ENCODE assay signal across 15 mouse cellular contexts in genomic region chr2:73779796-73780195, GRCm38 (mm10). TPM values are rescaled to one million over a fixed set of nuclear protein-coding genes. Genes with fewer than 3 reads are reported as not detected.
DNase-seq lines count a peak whose midpoint lies in the region; ATAC-seq and TF ChIP-seq lines count a peak whose summit lies in the region.
"Had no signal": no experiment of that assay in that cellular context is flagged by ENCODE, and none has a peak within 500 bp of the region (broad histone marks: within the 10 kb centered on the region; RNA-seq: fewer than 3 reads in every experiment).

No protein-coding gene starts in this region.

- TF ChIP-seq EP300 in MEL (IDR thresholded peaks at IDR 0.05; ENCODE audit: low read depth in 1 of 2, low read length in 2 of 2) = peak in 1 of 2 experiments; percentile 56; a peak in 1 of 4 replicates

- no peak for TF ChIP-seq POLR2A in MEL (IDR thresholded peaks at IDR 0.05; ENCODE audit: control insufficient read depth in 1 of 2, insufficient read depth in 1 of 2, low read depth in 1 of 2, low read length in 2 of 2, poor library complexity in 1 of 2)

- ATAC-seq in hindbrain, embryonic 15.5 days (ENCODE audit: low FRiP score, low read depth) = no peak
- ATAC-seq in hindbrain, embryonic 13.5 days (ENCODE audit: low FRiP score) = no peak
- ATAC-seq in midbrain, embryonic 15.5 days (replicated peaks) = no peak
- ATAC-seq in megakaryocyte-erythroid progenitor cell, adult 5-6 weeks (replicated peaks; ENCODE audit: low FRiP score, low TSS enrichment, poor library complexity, severe bottlenecking) = no peak

- H3K9ac ChIP-seq in hindbrain, embryonic 15.5 days = no peak overlapping the region
- no peak overlapping the region for H3K9ac ChIP-seq in hindbrain, embryonic 13.5 days
- H3K9ac ChIP-seq in MEL (ENCODE audit: control insufficient read depth, low read depth, low read length, poor library complexity, severe bottlenecking) = no peak overlapping the region
- H3K9ac ChIP-seq in midbrain, embryonic 15.5 days = no peak overlapping the region
- H3K9ac ChIP-seq: embryonic facial prominence, embryonic 12.5 days; limb, embryonic 15.5 days had no signal

- DNase-seq in MEL (ENCODE audit: low read depth, low spot score) = peak; percentile 78
- DNase-seq in MN1 (ENCODE audit: low spot score) = peak; percentile 83
- DNase-seq in kidney, postnatal 25 days = no peak
- DNase-seq: kidney, adult 18-20 months; kidney, postnatal 14 days; right cerebral cortex, postnatal 14 days; thymus, postnatal 14 days had no signal

- 0 out of 2 replicates have a peak overlapping the region, but pooled peaks have one; percentile 11 for H3K4me2 ChIP-seq in hindbrain, embryonic 15.5 days
- no peak overlapping the region for H3K4me2 ChIP-seq in hindbrain, embryonic 13.5 days
- 0 out of 2 replicates have a peak overlapping the region, but pooled peaks have one; percentile 16 for H3K4me2 ChIP-seq in midbrain, embryonic 15.5 days
- H3K4me2 ChIP-seq: embryonic facial prominence, embryonic 12.5 days; limb, embryonic 15.5 days had no signal

- H3K9me3 ChIP-seq in hindbrain, embryonic 15.5 days = no peaks in the 10 kb centered on the region
- H3K9me3 ChIP-seq in hindbrain, embryonic 13.5 days = peaks cover 3% of the 10 kb centered on the region; the same call in 1 of the 2 replicates
- no peaks in the 10 kb centered on the region for H3K9me3 ChIP-seq in MEL (replicated peaks; ENCODE audit: insufficient read depth, low read length)
- H3K9me3 ChIP-seq in midbrain, embryonic 15.5 days = no peaks in the 10 kb centered on the region
- H3K9me3 ChIP-seq: embryonic facial prominence, embryonic 12.5 days; limb, embryonic 15.5 days had no signal

- peak overlapping the region; percentile 45; the same call in 1 of the 2 replicates for H3K27ac ChIP-seq in hindbrain, embryonic 15.5 days (replicated peaks)
- no peak overlapping the region for H3K27ac ChIP-seq in hindbrain, embryonic 13.5 days
- no peak overlapping the region for H3K27ac ChIP-seq in MEL (ENCODE audit: control insufficient read depth, low read depth, low read length)
- H3K27ac ChIP-seq in midbrain, embryonic 15.5 days = no peak overlapping the region
- H3K27ac ChIP-seq: embryonic facial prominence, embryonic 12.5 days; limb, embryonic 15.5 days; stomach, postnatal 0 days had no signal

- WGBS in hindbrain, embryonic 15.5 days = 30% methylated on average over 7 of the region's 7 CpGs
- 43% methylated on average over 7 of the region's 7 CpGs for WGBS in hindbrain, embryonic 13.5 days
- whole genome bisulfite sequencing in midbrain, embryonic 15.5 days = 28% methylated on average over 7 of the region's 7 CpGs

- no peak for TF ChIP-seq CTCF in MEL (IDR thresholded peaks at IDR 0.05 in 2 of 3, conservative IDR thresholded peaks at IDR 0.05 in 1 of 3; ENCODE audit: control insufficient read depth in 1 of 3, insufficient read depth in 1 of 3, low read depth in 2 of 3, low read length in 3 of 3, poor library complexity in 1 of 3, severe bottlenecking in 1 of 3)

- TF ChIP-seq RAD21 in MEL (IDR thresholded peaks at IDR 0.05; ENCODE audit: low read depth, low read length) = no peak

- no peaks in the 10 kb centered on the region for H3K36me3 ChIP-seq in hindbrain, embryonic 15.5 days
- no peaks in the 10 kb centered on the region for H3K36me3 ChIP-seq in hindbrain, embryonic 13.5 days
- peaks cover 0 to 11% of the 10 kb centered on the region in 2 experiments; a peak in 2 of 4 replicates for H3K36me3 ChIP-seq in MEL (ENCODE audit: control insufficient read depth in 1 of 2, insufficient read depth in 2 of 2, low read length in 2 of 2)
- no peaks in the 10 kb centered on the region for H3K36me3 ChIP-seq in midbrain, embryonic 15.5 days (replicated peaks)
- H3K36me3 ChIP-seq: embryonic facial prominence, embryonic 12.5 days; limb, embryonic 15.5 days had no signal

- H3K4me3 ChIP-seq in hindbrain, embryonic 15.5 days = no peak overlapping the region
- H3K4me3 ChIP-seq in hindbrain, embryonic 13.5 days = no peak overlapping the region
- H3K4me3 ChIP-seq in MEL (ENCODE audit: control insufficient read depth in 1 of 2, insufficient read depth in 1 of 2, low read depth in 2 of 2, low read length in 2 of 2) = no peak overlapping the region
- no peak overlapping the region for H3K4me3 ChIP-seq in midbrain, embryonic 15.5 days
- H3K4me3 ChIP-seq: embryonic facial prominence, embryonic 12.5 days; limb, embryonic 15.5 days had no signal

- no peaks in the 10 kb centered on the region; the same call in 1 of the 2 replicates for H3K79me2 ChIP-seq in MEL (ENCODE audit: control insufficient read depth, insufficient read depth, low read length, poor library complexity)

- peaks cover 25% of the 10 kb centered on the region for H3K4me1 ChIP-seq in hindbrain, embryonic 15.5 days (replicated peaks)
- H3K4me1 ChIP-seq in hindbrain, embryonic 13.5 days (replicated peaks) = peaks cover 27% of the 10 kb centered on the region
- peaks cover 8 to 17% of the 10 kb centered on the region in 2 experiments; a peak in 3 of 4 replicates for H3K4me1 ChIP-seq in MEL (ENCODE audit: control insufficient read depth in 1 of 2, insufficient read depth in 2 of 2, low read length in 2 of 2)
- H3K4me1 ChIP-seq in midbrain, embryonic 15.5 days = peaks cover 17% of the 10 kb centered on the region; the same call in 1 of the 2 replicates
- H3K4me1 ChIP-seq: embryonic facial prominence, embryonic 12.5 days; limb, embryonic 15.5 days had no signal

- H3K27me3 ChIP-seq in hindbrain, embryonic 15.5 days = no peaks in the 10 kb centered on the region
- no peaks in the 10 kb centered on the region for H3K27me3 ChIP-seq in hindbrain, embryonic 13.5 days
- H3K27me3 ChIP-seq in MEL (ENCODE audit: control insufficient read depth in 1 of 2, insufficient read depth in 2 of 2, low read length in 2 of 2) = peaks cover 2 to 5% of the 10 kb centered on the region in 2 experiments; a peak in 1 of 4 replicates
- H3K27me3 ChIP-seq in midbrain, embryonic 15.5 days (replicated peaks) = peaks cover 3% of the 10 kb centered on the region; the same call in 1 of the 2 replicates
- H3K27me3 ChIP-seq: embryonic facial prominence, embryonic 12.5 days had no signal

TF ChIP-seq in MEL, 35 proteins besides CTCF, POLR2A, EP300 and RAD21 (continues in another document):
- TF ChIP-seq JUND (IDR thresholded peaks at IDR 0.05; ENCODE audit: low read depth, low read length) (no peak), MAZ (IDR thresholded peaks at IDR 0.05; ENCODE audit: low read depth, low read length) (no peak), POLR2AphosphoS5 (IDR thresholded peaks at IDR 0.05; ENCODE audit: borderline replicate concordance, low read depth, low read length) (no peak), CHD2 (IDR thresholded peaks at IDR 0.05; ENCODE audit: low read length) (no peak), SIN3A (IDR thresholded peaks at IDR 0.05; ENCODE audit: low read length) (no peak), MXI1 (IDR thresholded peaks at IDR 0.05; ENCODE audit: low read depth, low read length) (0 out of 2 replicates have a peak, but pooled peaks have one; percentile 15), ZKSCAN1 (IDR thresholded peaks at IDR 0.05; ENCODE audit: low read depth, low read length) (0 out of 2 replicates have a peak, but pooled peaks have one; percentile 19), ZNF384 (IDR thresholded peaks at IDR 0.05; ENCODE audit: low read depth, low read length) (no peak), MAFK (IDR thresholded peaks at IDR 0.05; ENCODE audit: borderline replicate concordance, low read depth, low read length) (no peak), POLR2AphosphoS2 (IDR thresholded peaks at IDR 0.05; ENCODE audit: low read length) (no peak), TBP (IDR thresholded peaks at IDR 0.05; ENCODE audit: low read depth, low read length) (no peak), USF1 (IDR thresholded peaks at IDR 0.05; ENCODE audit: low read depth, low read length) (no peak), USF2 (IDR thresholded peaks at IDR 0.05; ENCODE audit: borderline replicate concordance in 1 of 2, insufficient read depth in 1 of 2, low read depth in 1 of 2, low read length in 2 of 2) (no peak), GABPA (IDR thresholded peaks at IDR 0.05; ENCODE audit: low read depth, low read length) (no peak), ZMIZ1 (IDR thresholded peaks at IDR 0.05; ENCODE audit: low read depth, low read length) (no peak), MEF2A (IDR thresholded peaks at IDR 0.05; ENCODE audit: extremely low read depth, insufficient replicate concordance, low read depth, low read length, poor library complexity, severe bottlenecking) (no peak), ELF1 (IDR thresholded peaks at IDR 0.05; ENCODE audit: low read depth, low read length) (no peak), TAL1 (IDR thresholded peaks at IDR 0.05; ENCODE audit: low read length) (no peak), MYB (IDR thresholded peaks at IDR 0.05; ENCODE audit: low read depth, low read length) (no peak; the same call in 1 of the 2 replicates), NELFE (IDR thresholded peaks at IDR 0.05; ENCODE audit: low read depth, low read length) (no peak), ZC3H11A (IDR thresholded peaks at IDR 0.05; ENCODE audit: low read depth, low read length) (no peak), NRF1 (IDR thresholded peaks at IDR 0.05; ENCODE audit: insufficient read depth, low read depth, low read length, poor library complexity, severe bottlenecking) (no peak), TCF12 (IDR thresholded peaks at IDR 0.05; ENCODE audit: low read depth, low read length) (no peak), CHD1 (IDR thresholded peaks at IDR 0.05; ENCODE audit: low read depth, low read length) (no peak), UBTF (IDR thresholded peaks at IDR 0.05; ENCODE audit: borderline replicate concordance, insufficient read depth, low read depth, low read length) (no peak), RCOR1 (IDR thresholded peaks at IDR 0.05; ENCODE audit: low read depth, low read length) (peak; percentile 88), SMC3 (IDR thresholded peaks at IDR 0.05; ENCODE audit: low read depth, low read length) (no peak), ETS1 (IDR thresholded peaks at IDR 0.05; ENCODE audit: low read depth, low read length) (peak; percentile 45)

RNA-seq across cellular contexts. Expression of gene Chn1, which starts 4.7 kb away (rescaled TPM):
- polyA plus RNA-seq in hindbrain, embryonic 15.5 days (2015; fragmentation: Nextera tagmentation; extraction: Ambion mirVana) = 87.8 and 97.5 TPM in 2 replicates
- polyA plus RNA-seq in hindbrain, embryonic 13.5 days (2015; fragmentation: Nextera tagmentation; extraction: Ambion mirVana) = 110 and 117 TPM in 2 replicates
- total RNA-seq in MEL (2012; rRNA removed) = 5.0 and 9.0 TPM in 2 replicates
- 10 to 100 TPM in 1 of 2 experiments, not detected in 1; 14.1 TPM for polyA plus RNA-seq in MEL (2012; ENCODE audit: insufficient read depth in 1 of 2, insufficient read length in 2 of 2, low read depth in 1 of 2, low replicate concordance in 2 of 2, missing spikeins in 1 of 2)
- polyA plus RNA-seq in midbrain, embryonic 15.5 days (2015; fragmentation: Nextera tagmentation; extraction: Ambion mirVana) = 102 and 108 TPM in 2 replicates
- total RNA-seq in megakaryocyte-erythroid progenitor cell, adult 5-6 weeks (2014; fragmentation: Nextera tagmentation) = 1.2 TPM in 1 of 2 replicates, not detected in the other
- total RNA-seq in megakaryocyte-erythroid progenitor cell, adult 5-6 weeks (2017) = not detected in 2 replicates
- total RNA-seq: hematopoietic stem cell, adult 5-6 weeks had no signal

Comparison
In these comparisons a context has a peak if more than half of its experiments do, and no peak if none do; other contexts are left out.
1. DNase-seq: peak in MEL (single experiment) and MN1 (single experiment); none in kidney, postnatal 25 days (0 of 2).